Mouse (Mus musculus) spleen, adult 2 months (tissue): Measurements from ENCODE around the gene Iqck.

Experiments used
- CTCF ChIP-seq: fragments of 200-500 bp; IDR thresholded peaks from 2 replicates; pipeline ENCODE4 v1.5.1; 2011; ENCODE audit warnings: mild to moderate bottlenecking, inconsistent platforms; ENCODE audit not compliant: insufficient read depth, insufficient read length, insufficient replicate concordance; ENCODE audit errors: extremely low read depth
- POLR2A ChIP-seq: fragments of 200-500 bp; IDR thresholded peaks from 2 replicates; pipeline ENCODE4 v1.6.1; 2011; ENCODE audit warnings: low read depth, low read length, inconsistent platforms

DNA sequence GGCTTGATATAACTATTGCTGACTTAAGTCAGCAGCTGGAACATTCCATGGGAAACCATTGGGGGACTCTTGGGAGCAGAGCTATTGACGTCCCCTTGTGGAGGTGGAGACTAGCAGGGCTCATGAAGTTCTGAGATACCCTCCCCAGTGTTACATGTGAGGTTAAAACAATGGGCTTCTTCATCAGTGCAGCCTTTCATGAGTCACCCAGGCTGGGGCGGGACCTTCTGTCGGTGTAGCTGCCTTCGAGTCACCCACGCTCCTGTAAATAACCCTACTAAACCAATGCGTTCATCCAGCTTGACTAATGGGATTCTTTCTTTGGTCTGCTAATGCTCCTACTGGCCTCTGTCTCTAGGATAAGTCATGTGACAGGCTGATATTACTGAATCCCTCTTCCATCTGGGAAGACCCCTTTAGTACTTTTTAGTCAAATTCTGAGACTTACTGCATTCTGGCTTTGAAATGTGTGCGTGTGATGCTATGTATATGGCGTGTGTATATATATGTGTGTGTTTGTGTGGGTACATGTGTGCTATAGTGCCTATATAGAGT is 53.5 kb downstream of the Iqck start:
- TF ChIP-seq POLR2A, result no peak
- TF ChIP-seq CTCF, result no peak
